Mouse (Mus musculus) liver, embryonic 18 days (tissue): ENCODE data around the gene Ncl. TPM values are rescaled to one million over a fixed set of nuclear protein-coding genes. Genes with fewer than 3 reads are reported as not detected.

Experiments
- polyA plus RNA-seq: library from polyadenylated mRNA; depleted of rRNA; stranded (reverse); fragments of >200 nt; gene quantifications from 2 replicates; pipeline ENCODE4 v1.2.3, GENCODE M21; 2012; rRNA removed

Gene Ncl
- polyA plus RNA-seq = 85.7 and 114 TPM in 2 replicates

GRCm38 (mm10) chr1:86358906-86359797 is at the start of gene Ncl:
TSS of gene Ncl (minus strand) at chr1:86359400.

GRCm38 (mm10) chr1:86302532-86302931 is 56.7 kb downstream of the Ncl start, which contains the start of gene B3gnt7:
TSS of gene B3gnt7 (plus strand) at chr1:86302832.

Other genes starting within 250 kb of the Ncl start
- 0.02 TPM in 1 of 2 replicates, not detected in the other for gene Htr2b, start 247.4 kb downstream of the Ncl start, polyA plus RNA-seq
- gene Gm21972, start 225.8 kb downstream of the Ncl start, polyA plus RNA-seq = 0.22 TPM in 1 of 2 replicates, not detected in the other
- 3.9 and 4.5 TPM in 2 replicates for gene Armc9, start 204.6 kb downstream of the Ncl start, polyA plus RNA-seq
- 0.60 and 0.89 TPM in 2 replicates for gene B3gnt7, start 56.6 kb downstream of the Ncl start, polyA plus RNA-seq
- gene Nmur1, start 66.8 kb upstream of the Ncl start, polyA plus RNA-seq = not detected in 2 replicates
- not detected in 2 replicates for gene Tex44, start 66.9 kb upstream of the Ncl start, polyA plus RNA-seq
- gene Ptma, start 167.3 kb upstream of the Ncl start, polyA plus RNA-seq = 723 and 764 TPM in 2 replicates
- 21.9 and 23.4 TPM in 2 replicates for gene Pde6d, start 223.2 kb upstream of the Ncl start, polyA plus RNA-seq
- gene Cops7b, start 223.5 kb upstream of the Ncl start, polyA plus RNA-seq = 14.2 and 16.3 TPM in 2 replicates